Mouse (Mus musculus) gastrocnemius, postnatal 36 days (tissue): ENCODE results near the gene Tcaf3. TPM values are rescaled to one million over a fixed set of nuclear protein-coding genes. Genes with fewer than 3 reads are reported as not detected.
A peak's percentile ranks its signal among the peaks of the same experiment; 100 is the strongest.

Source experiments
- DNase-seq, 2 experiments: peaks; one replicate each; pipeline ENCODE4 v3.0.0; 2022
- intact Hi-C: fragments of 180-260 bp; cut with DNase I; formaldehyde crosslinking; loops from one replicate; pipeline ENCODE4 v1.15.1; 2025
- total RNA-seq, 2 experiments: library from RNA; stranded (reverse); gene quantifications; 2 replicates each; pipeline ENCODE4 v1.2.3; 2021

Tcaf3 gene
- total RNA-seq, 2 experiments from 2014 or later = not detected

DNA sequence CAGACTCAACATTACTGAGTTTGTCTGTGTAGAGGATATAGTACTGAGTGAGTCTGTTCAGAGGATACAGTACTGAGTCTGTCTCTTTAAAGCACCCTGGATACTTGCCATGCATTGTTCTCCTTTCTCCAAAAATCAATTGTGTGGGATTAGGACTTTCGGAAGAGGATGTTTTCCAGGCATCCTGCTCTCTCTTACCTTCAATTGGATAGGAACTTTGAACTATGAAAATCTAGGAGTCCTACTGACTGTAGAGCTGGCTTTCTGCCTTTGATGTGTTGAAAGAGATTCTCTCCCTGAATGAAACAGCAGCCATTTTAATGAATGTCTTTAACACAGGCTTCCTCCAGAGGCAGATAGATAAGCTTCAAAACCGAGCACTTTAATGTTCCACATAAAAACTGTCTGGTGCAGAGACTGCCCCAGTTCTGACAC, 52.0 kb downstream of the Tcaf3 start:
- intact Hi-C loops = no loop called here
- DNase-seq = no peak

DNA sequence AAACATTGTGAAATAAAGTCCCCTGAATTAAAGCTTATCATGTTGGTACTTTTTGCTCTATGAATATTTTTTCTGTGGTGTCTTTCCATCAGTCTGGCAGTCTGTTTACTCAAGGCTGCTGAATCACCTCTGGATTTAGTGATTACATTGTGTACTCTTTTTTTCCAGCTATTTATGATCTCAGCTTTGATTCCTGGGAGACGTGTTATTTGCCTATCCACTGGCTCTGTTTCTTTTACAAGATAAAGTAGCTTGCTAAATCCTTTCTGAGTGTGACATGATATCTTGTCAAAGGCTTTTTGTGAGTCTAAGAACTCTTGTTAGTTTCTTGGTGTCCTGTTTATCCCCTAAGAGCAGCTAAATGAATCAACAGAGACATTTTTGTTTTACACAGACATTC, 52.6 kb downstream of the Tcaf3 start:
- intact Hi-C loops = no loop called here
- DNase-seq = no peak

DNA sequence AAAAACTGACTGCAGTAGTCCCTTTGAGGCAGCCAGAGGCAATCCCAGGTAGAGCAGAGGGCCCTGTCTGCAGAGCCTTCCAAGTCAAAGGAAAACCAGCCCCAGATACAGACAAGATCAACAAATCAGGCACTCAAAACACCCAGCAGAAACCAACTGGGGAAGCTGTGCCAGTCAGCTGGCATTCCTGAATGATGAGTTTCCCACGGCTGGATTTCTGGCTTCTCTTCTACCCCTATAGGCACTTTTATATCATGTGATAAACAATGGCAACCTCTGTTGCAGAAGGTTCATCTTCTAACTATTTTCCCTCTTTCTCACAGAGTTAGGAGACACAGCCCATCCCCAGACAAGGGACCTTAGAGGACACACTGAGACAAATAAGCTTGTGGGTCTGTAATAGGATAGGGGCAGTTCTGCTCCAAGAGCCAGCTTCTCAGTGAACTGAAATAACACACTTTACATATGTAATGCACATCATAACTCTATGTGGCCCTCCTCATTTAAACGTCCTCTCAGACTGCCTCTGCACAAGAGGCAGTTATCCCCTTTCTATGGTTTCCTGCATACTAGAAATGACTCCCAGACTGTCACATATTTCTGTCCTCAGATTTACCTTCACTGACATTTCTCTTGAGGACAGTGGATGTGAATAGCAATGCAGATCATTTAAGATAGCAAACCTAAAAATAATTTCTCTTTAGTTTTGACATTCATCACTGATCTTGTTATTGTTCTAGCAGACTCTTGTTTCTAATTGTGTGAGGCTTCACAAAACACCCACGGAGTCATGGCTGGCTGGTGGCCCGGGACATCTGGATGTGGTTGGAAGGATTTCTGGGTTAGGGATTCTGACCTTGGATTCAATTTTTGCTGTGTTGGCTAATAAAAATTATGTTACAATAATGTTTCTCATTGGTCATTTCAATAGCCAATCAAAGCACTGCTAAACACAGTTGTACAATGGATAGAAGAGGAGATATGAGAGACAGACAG, 55.2 kb downstream of the Tcaf3 start:
- intact Hi-C loops = no loop called here
- peak; percentile 73 to 75 for DNase-seq

DNA sequence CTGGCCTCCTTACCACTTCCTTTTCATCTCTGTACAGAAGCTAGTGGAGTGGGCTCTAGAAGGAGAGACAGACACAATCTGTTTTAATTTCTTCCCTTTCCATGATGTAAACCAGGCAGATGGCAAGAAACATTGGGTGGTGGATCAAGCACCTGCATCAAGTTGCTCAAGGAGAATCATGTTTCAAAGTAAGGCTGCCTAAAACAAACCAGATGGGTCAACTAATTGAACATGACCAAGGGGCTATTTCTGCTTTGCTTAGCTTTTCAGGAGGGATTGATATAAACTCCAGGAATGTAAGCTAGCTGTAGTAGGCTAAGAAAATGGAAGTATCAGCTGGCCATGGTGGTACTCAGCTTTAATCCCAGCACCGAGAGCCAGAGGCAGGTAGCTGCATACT, 56.8 kb downstream of the Tcaf3 start:
- intact Hi-C loops = no loop called here
- no peak for DNase-seq

DNA sequence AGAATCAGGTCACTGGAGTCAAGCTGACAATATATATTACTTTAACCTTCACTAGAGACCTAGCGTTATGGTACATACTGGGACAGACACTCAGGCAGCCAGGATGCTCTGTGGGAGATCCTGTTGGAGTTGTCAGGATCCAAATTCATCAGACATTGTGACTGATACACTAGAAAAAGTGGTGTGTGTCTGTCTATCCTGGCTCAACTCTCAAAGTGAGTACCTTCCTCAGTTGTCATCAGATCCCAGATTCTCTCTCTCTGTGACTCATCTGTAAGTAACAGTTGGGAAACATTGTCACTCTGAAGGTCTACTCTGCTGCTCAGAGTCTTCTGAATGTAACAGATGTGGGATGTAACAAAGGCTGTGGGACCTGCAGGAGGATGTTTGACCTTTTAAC, 57.8 kb downstream of the Tcaf3 start:
- no peak for DNase-seq
- intact Hi-C loops = no loop called here

Other genes with a start within 250 kb of the Tcaf3 start
- 10 to 100 TPM; 21.9 to 26.6 TPM for gene Zyx, start 248.1 kb downstream of the Tcaf3 start, total RNA-seq
- gene Epha1, start 224.4 kb downstream of the Tcaf3 start, total RNA-seq = under 1 TPM in 1 of 2 experiments, not detected in 1; 0.10 TPM
- gene Tas2r143, start 197.5 kb downstream of the Tcaf3 start, total RNA-seq = not detected
- gene Tas2r135, start 192.3 kb downstream of the Tcaf3 start, total RNA-seq = under 1 TPM in 1 of 2 experiments, not detected in 1; 0.23 TPM
- gene Tas2r126, start 163.2 kb downstream of the Tcaf3 start, total RNA-seq = not detected
- not detected for gene Olfr458, start 132.5 kb downstream of the Tcaf3 start, total RNA-seq
- not detected for gene Olfr457, start 121.4 kb downstream of the Tcaf3 start, total RNA-seq
- gene Olfr456, start 110.5 kb downstream of the Tcaf3 start, total RNA-seq = not detected
- gene Olfr455, start 50.1 kb downstream of the Tcaf3 start, total RNA-seq = not detected
- 1 to 10 TPM; 2.3 TPM for gene Tcaf2, start 47.6 kb upstream of the Tcaf3 start, total RNA-seq
- gene Tcaf1, start 112.4 kb upstream of the Tcaf3 start, total RNA-seq = 1 to 10 TPM; 5.9 to 6.3 TPM
- gene Olfr453, start 141.7 kb upstream of the Tcaf3 start, total RNA-seq = not detected
- gene Olfr38, start 158.7 kb upstream of the Tcaf3 start, total RNA-seq = not detected
- gene Olfr452, start 187.4 kb upstream of the Tcaf3 start, total RNA-seq = not detected
- not detected for gene Olfr450, start 214.2 kb upstream of the Tcaf3 start, total RNA-seq
- not detected for gene Olfr449, start 236.7 kb upstream of the Tcaf3 start, total RNA-seq